Mouse (Mus musculus) midbrain, embryonic 14.5 days (tissue): ENCODE results near the gene Ulk2. TPM values are rescaled to one million over a fixed set of nuclear protein-coding genes. Genes with fewer than 3 reads are reported as not detected.
A peak's percentile ranks its signal among the peaks of the same experiment; 100 is the strongest.

ENCODE experiments used
- ATAC-seq: fragments of 200-750 bp; cut with Nextera tagmentation; 2 replicates; pipeline ENCODE4 v1.8.0; 2017; ENCODE audit warnings: moderate number of reproducible peaks, moderate library complexity; ENCODE audit not compliant: low FRiP score, low TSS enrichment
- DNase-seq: peaks from one replicate; pipeline ENCODE4 v3.0.0-alpha.2; 2015
- H3K27ac ChIP-seq: fragments of 300-500 bp; sonication (generic); replicated peaks from 2 replicates; pipeline ENCODE4 v1.5.1; 2014; ENCODE audit warnings: mild to moderate bottlenecking, low read depth, low read length, moderate library complexity
- H3K27me3 ChIP-seq: fragments of 300-500 bp; sonication (generic); 2 replicates; pipeline ENCODE4 v1.6.1; 2014; ENCODE audit warnings: low read length, control low read depth, mixed read lengths; ENCODE audit not compliant: control insufficient read depth, insufficient read depth
- H3K36me3 ChIP-seq: fragments of 300-500 bp; sonication (generic); 2 replicates; pipeline ENCODE4 v1.6.1; 2014; ENCODE audit warnings: low read length, control low read depth; ENCODE audit not compliant: control insufficient read depth, insufficient read depth
- H3K4me1 ChIP-seq: fragments of 300-500 bp; sonication (generic); 2 replicates; pipeline ENCODE4 v1.6.1; 2014; ENCODE audit warnings: mild to moderate bottlenecking, antibody characterized with exemption, low read length, control low read depth; ENCODE audit not compliant: control insufficient read depth, insufficient read depth
- H3K4me2 ChIP-seq: fragments of 300-500 bp; sonication (generic); 2 replicates; pipeline ENCODE4 v1.6.1; 2014; ENCODE audit warnings: mild to moderate bottlenecking, low read length, moderate library complexity
- H3K4me3 ChIP-seq: fragments of 300-500 bp; sonication (generic); replicated peaks from 2 replicates; pipeline ENCODE4 v1.5.1; 2014; ENCODE audit warnings: low read depth, low read length
- H3K9ac ChIP-seq: fragments of 300-500 bp; sonication (generic); replicated peaks from 2 replicates; pipeline ENCODE4 v1.6.1; 2014; ENCODE audit warnings: mild to moderate bottlenecking, low read length, moderate library complexity
- H3K9me3 ChIP-seq: fragments of 300-500 bp; sonication (generic); 2 replicates; pipeline ENCODE4 v1.6.1; 2016; ENCODE audit warnings: low read length, control low read depth, mixed read lengths; ENCODE audit not compliant: control insufficient read depth
- WGBS: fragments of 180-500 bp; shearing (Covaris S2); extraction: QIAGEN DNeasy Blood & Tissue Kit; methylation state at CpG from one replicate; pipeline ENCODE4 v1.1.7; 2014; 5-methylcytosine and 5-hydroxymethylcytosine counted together
- polyA plus RNA-seq: library from polyadenylated mRNA; unstranded; fragments of >200 nt; fragmentation: Nextera tagmentation; extraction: Ambion mirVana; gene quantifications from 2 replicates; pipeline ENCODE4 v1.2.1, GENCODE M21; 2014

Gene Ulk2
- polyA plus RNA-seq, 1 experiment from 2014 or later: 67.8 TPM

- Histone ChIP-seq H3K9ac (no peak overlapping the region), H3K9me3 (no peaks in the 10 kb centered on the region), H3K27me3 (no peaks in the 10 kb centered on the region), H3K36me3 (peaks cover 78% of the 10 kb centered on the region), H3K4me3 (no peak overlapping the region), H3K4me1 (no peaks in the 10 kb centered on the region), H3K27ac (no peak overlapping the region), H3K4me2 (no peak overlapping the region)
- 88% methylated on average over 5 of the region's 5 CpGs for WGBS
- ATAC-seq: no peak
- peak; percentile 17 for DNase-seq
These were observed 103.3 kb downstream of the Ulk2 start for GRCm38 (mm10) chr11:61751612-61752011.

GRCm38 (mm10) chr11:61747161-61747560 lies 107.7 kb downstream of the Ulk2 start:
- H3K27me3 ChIP-seq: no peaks in the 10 kb centered on the region
- 87% methylated on average over 3 of the region's 3 CpGs for WGBS
- H3K36me3 ChIP-seq: peaks cover 76% of the 10 kb centered on the region
- H3K4me1 ChIP-seq: no peaks in the 10 kb centered on the region
- no peaks in the 10 kb centered on the region for H3K9me3 ChIP-seq
- no peak overlapping the region for H3K4me2 ChIP-seq
- no peak overlapping the region for H3K27ac ChIP-seq
- ATAC-seq (no peak), DNase-seq (no peak)
- H3K9ac ChIP-seq: no peak overlapping the region
- H3K4me3 ChIP-seq: no peak overlapping the region

GRCm38 (mm10) chr11:61745781-61746180 lies 109.1 kb downstream of the Ulk2 start:
- H3K4me3 ChIP-seq: no peak overlapping the region
- H3K27me3 ChIP-seq: no peaks in the 10 kb centered on the region
- no peak overlapping the region for H3K4me2 ChIP-seq
- peaks cover 73% of the 10 kb centered on the region for H3K36me3 ChIP-seq
- H3K4me1 ChIP-seq: no peaks in the 10 kb centered on the region
- WGBS: 96% methylated on average over 9 of the region's 9 CpGs
- no peaks in the 10 kb centered on the region for H3K9me3 ChIP-seq
- H3K27ac ChIP-seq: no peak overlapping the region
- H3K9ac ChIP-seq: no peak overlapping the region
- ATAC-seq (no peak), DNase-seq (no peak)

- peak; percentile 10 for DNase-seq
- peaks cover 76% of the 10 kb centered on the region for H3K36me3 ChIP-seq
- H3K9me3 ChIP-seq: no peaks in the 10 kb centered on the region
- H3K27ac ChIP-seq: no peak overlapping the region
- ATAC-seq: no peak
- WGBS: 60% methylated on average over 3 of the region's 3 CpGs
- no peak overlapping the region for H3K4me3 ChIP-seq
- H3K4me2 ChIP-seq: no peak overlapping the region
- H3K9ac ChIP-seq: no peak overlapping the region
- H3K4me1 ChIP-seq: no peaks in the 10 kb centered on the region
- H3K27me3 ChIP-seq: no peaks in the 10 kb centered on the region
These were observed 110.4 kb downstream of the Ulk2 start for GRCm38 (mm10) chr11:61744460-61744859.

GRCm38 (mm10) chr11:61743768-61744167 lies 111.1 kb downstream of the Ulk2 start:
- Histone ChIP-seq H3K9me3 (no peaks in the 10 kb centered on the region), H3K36me3 (peaks cover 78% of the 10 kb centered on the region), H3K27me3 (no peaks in the 10 kb centered on the region), H3K4me1 (no peaks in the 10 kb centered on the region), H3K27ac (no peak overlapping the region), H3K4me3 (no peak overlapping the region), H3K4me2 (no peak overlapping the region), H3K9ac (no peak overlapping the region)
- ATAC-seq (no peak), DNase-seq (no peak)
- 55% methylated on average over 3 of the region's 3 CpGs for WGBS

- H3K4me3 ChIP-seq: no peak overlapping the region
- peaks cover 83% of the 10 kb centered on the region for H3K36me3 ChIP-seq
- no peak for DNase-seq
- ATAC-seq: no peak
- no peaks in the 10 kb centered on the region for H3K27me3 ChIP-seq
- no peaks in the 10 kb centered on the region for H3K9me3 ChIP-seq
- WGBS: 94% methylated on average over 1 of the region's 1 CpGs
- H3K27ac ChIP-seq: no peak overlapping the region
- H3K4me2 ChIP-seq: no peak overlapping the region
- H3K4me1 ChIP-seq: no peaks in the 10 kb centered on the region
- H3K9ac ChIP-seq: no peak overlapping the region
These were observed 114.4 kb downstream of the Ulk2 start for GRCm38 (mm10) chr11:61740500-61740899.

GRCm38 (mm10) chr11:61737290-61737689 lies 117.6 kb downstream of the Ulk2 start:
- ATAC-seq (no peak), DNase-seq (no peak)
- WGBS: 94% methylated on average over 1 of the region's 1 CpGs
- H3K27me3 ChIP-seq: no peaks in the 10 kb centered on the region
- peaks cover 92% of the 10 kb centered on the region for H3K36me3 ChIP-seq
- H3K9me3 ChIP-seq: no peaks in the 10 kb centered on the region
- no peaks in the 10 kb centered on the region for H3K4me1 ChIP-seq
- no peak overlapping the region for H3K9ac ChIP-seq
- no peak overlapping the region for H3K27ac ChIP-seq
- no peak overlapping the region for H3K4me2 ChIP-seq
- H3K4me3 ChIP-seq: no peak overlapping the region

GRCm38 (mm10) chr11:61732672-61733071 lies 122.2 kb downstream of the Ulk2 start:
- H3K4me2 ChIP-seq: no peak overlapping the region
- H3K36me3 ChIP-seq: peaks cover 90% of the 10 kb centered on the region
- no peaks in the 10 kb centered on the region for H3K9me3 ChIP-seq
- no peak overlapping the region for H3K4me3 ChIP-seq
- no peak overlapping the region for H3K9ac ChIP-seq
- whole genome bisulfite sequencing: 93% methylated on average over 7 of the region's 7 CpGs
- H3K4me1 ChIP-seq: no peaks in the 10 kb centered on the region
- H3K27ac ChIP-seq: no peak overlapping the region
- DNase-seq (no peak), ATAC-seq (no peak)
- H3K27me3 ChIP-seq: no peaks in the 10 kb centered on the region

- no peak overlapping the region for H3K27ac ChIP-seq
- H3K36me3 ChIP-seq: peaks cover 57% of the 10 kb centered on the region
- H3K9me3 ChIP-seq: no peaks in the 10 kb centered on the region
- DNase-seq (no peak), ATAC-seq (no peak)
- H3K4me1 ChIP-seq: no peaks in the 10 kb centered on the region
- no peak overlapping the region for H3K4me3 ChIP-seq
- WGBS: 89% methylated on average over 2 of the region's 2 CpGs
- no peaks in the 10 kb centered on the region for H3K27me3 ChIP-seq
- no peak overlapping the region for H3K9ac ChIP-seq
- no peak overlapping the region for H3K4me2 ChIP-seq
These were observed 126.8 kb downstream of the Ulk2 start for GRCm38 (mm10) chr11:61728037-61728436.
